Comparison of ENCODE assay signal across 8 mouse cellular contexts in the genomic region with DNA sequence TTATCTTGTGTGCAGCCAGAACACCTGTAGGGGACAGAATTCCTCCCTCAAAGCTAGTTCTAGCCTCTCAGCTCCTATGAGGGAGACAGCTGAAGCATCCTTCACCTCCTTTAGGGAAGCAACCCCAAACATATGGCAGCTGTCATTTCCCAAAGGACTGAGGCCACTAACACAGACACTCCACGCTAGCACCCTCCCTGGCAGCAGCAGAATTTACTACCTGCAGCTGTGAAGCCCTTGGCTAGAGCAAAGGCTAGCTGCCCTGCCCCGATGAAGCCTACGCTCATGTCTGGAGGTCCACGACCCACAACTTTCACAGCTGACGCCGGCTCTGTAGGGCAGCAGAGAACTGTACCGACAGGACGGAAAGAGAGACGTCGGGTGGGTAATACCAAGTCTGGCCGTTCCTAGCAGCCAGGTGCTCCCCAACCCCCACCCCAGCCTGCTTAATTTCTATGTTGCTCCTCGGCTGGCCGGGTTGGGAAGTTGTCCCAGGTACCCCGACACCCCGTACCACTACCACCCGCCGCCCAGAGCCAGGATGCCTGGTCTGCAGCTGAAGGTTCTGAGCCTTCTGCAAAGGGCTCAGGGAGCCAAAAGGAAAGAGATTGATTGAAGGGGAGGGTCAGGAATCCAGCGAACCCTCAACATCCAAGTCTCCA. TPM values are rescaled to one million over a fixed set of nuclear protein-coding genes. Genes with fewer than 3 reads are reported as not detected.
DNase-seq lines count a peak whose midpoint lies in the region; ATAC-seq and TF ChIP-seq lines count a peak whose summit lies in the region.

No protein-coding gene starts in this region.

- peak overlapping the region; percentile 52 for H3K9ac ChIP-seq in hindbrain, postnatal 0 days (replicated peaks; ENCODE audit: low read length)
- peak overlapping the region; percentile 54 for H3K9ac ChIP-seq in midbrain, embryonic 15.5 days

- no peaks in the 10 kb centered on the region for H3K36me3 ChIP-seq in hindbrain, postnatal 0 days (ENCODE audit: insufficient read depth, low read length)
- H3K36me3 ChIP-seq in midbrain, embryonic 15.5 days (replicated peaks): no peaks in the 10 kb centered on the region

- H3K4me1 ChIP-seq in hindbrain, postnatal 0 days (ENCODE audit: insufficient read depth, low read length): peaks cover 11% of the 10 kb centered on the region; the same call in 1 of the 2 replicates
- peaks cover 18% of the 10 kb centered on the region for H3K4me1 ChIP-seq in midbrain, embryonic 15.5 days

- H3K9me3 ChIP-seq in hindbrain, postnatal 0 days (ENCODE audit: low read length): no peaks in the 10 kb centered on the region
- H3K9me3 ChIP-seq in midbrain, embryonic 15.5 days: no peaks in the 10 kb centered on the region

- peak overlapping the region; percentile 43 for H3K4me3 ChIP-seq in hindbrain, postnatal 0 days (ENCODE audit: low read length)
- H3K4me3 ChIP-seq in midbrain, embryonic 15.5 days: peak overlapping the region; percentile 46

- WGBS in hindbrain, postnatal 0 days: 2% methylated on average over 18 of the region's 18 CpGs
- 2% methylated on average over 18 of the region's 18 CpGs for WGBS in midbrain, embryonic 15.5 days

- H3K27ac ChIP-seq in hindbrain, postnatal 0 days: peak overlapping the region; percentile 42; the same call in 1 of the 2 replicates
- peak overlapping the region; percentile 51; the same call in 1 of the 2 replicates for H3K27ac ChIP-seq in midbrain, embryonic 15.5 days

- ATAC-seq in hindbrain, postnatal 0 days: peak; percentile 60
- peak; percentile 72 for ATAC-seq in midbrain, embryonic 15.5 days (replicated peaks)

- peak; percentile 13; the same call in 1 of the 2 replicates for TF ChIP-seq CTCF in hindbrain, postnatal 0 days (IDR thresholded peaks at IDR 0.05; ENCODE audit: low read depth)

- peak; percentile 35 for DNase-seq in adrenal gland, postnatal 10 days
- no peak for DNase-seq in adrenal gland, adult 18-20 months (ENCODE audit: low spot score in 2 of 2)
- peak; percentile 36 for DNase-seq in ovary, postnatal 36 days (ENCODE audit: low spot score)
- DNase-seq in ovary, postnatal 10 days (ENCODE audit: low spot score): no peak
- DNase-seq in hindbrain, postnatal 0 days (ENCODE audit: low spot score): no peak
- no peak for DNase-seq in frontal cortex, postnatal 10 days (ENCODE audit: low spot score in 2 of 2)
- DNase-seq in urinary bladder, postnatal 25 days (ENCODE audit: low spot score): no peak

- H3K4me2 ChIP-seq in hindbrain, postnatal 0 days (ENCODE audit: low read depth, low read length): peak overlapping the region; percentile 75
- peak overlapping the region; percentile 84 for H3K4me2 ChIP-seq in midbrain, embryonic 15.5 days

- no peaks in the 10 kb centered on the region for H3K27me3 ChIP-seq in hindbrain, postnatal 0 days (ENCODE audit: insufficient read depth, low read length)
- peaks cover 10% of the 10 kb centered on the region; the same call in 1 of the 2 replicates for H3K27me3 ChIP-seq in midbrain, embryonic 15.5 days (replicated peaks)

RNA-seq across cellular contexts. Expression of a gene that starts 0.5 kb away (rescaled TPM):
- 1 to 10 TPM; 5.1 to 5.2 TPM for total RNA-seq in adrenal gland, postnatal 10 days (2021)
- total RNA-seq in adrenal gland, adult 18-20 months (2021): 1 to 10 TPM; 1.4 to 2.1 TPM
- 9.0 and 9.3 TPM in 2 replicates for total RNA-seq in hindbrain, postnatal 0 days (2014; rRNA removed)
- polyA plus RNA-seq in hindbrain, postnatal 0 days (2015; fragmentation: Nextera tagmentation; extraction: Ambion mirVana): 13.2 and 13.8 TPM in 2 replicates
- 18.2 and 21.2 TPM in 2 replicates for polyA plus RNA-seq in midbrain, embryonic 15.5 days (2015; fragmentation: Nextera tagmentation; extraction: Ambion mirVana)

RNA-seq across cellular contexts. Expression of a gene that starts 4.9 kb away (rescaled TPM):
- 1 to 10 TPM; 3.2 to 7.6 TPM for total RNA-seq in adrenal gland, postnatal 10 days (2021)
- under 1 TPM in 1 of 2 experiments, not detected in 1; 0.99 TPM for total RNA-seq in adrenal gland, adult 18-20 months (2021)
- total RNA-seq in hindbrain, postnatal 0 days (2014; rRNA removed): 1.4 and 1.5 TPM in 2 replicates
- 1.3 and 1.5 TPM in 2 replicates for polyA plus RNA-seq in hindbrain, postnatal 0 days (2015; fragmentation: Nextera tagmentation; extraction: Ambion mirVana)
- polyA plus RNA-seq in midbrain, embryonic 15.5 days (2015; fragmentation: Nextera tagmentation; extraction: Ambion mirVana): 0.90 and 1.2 TPM in 2 replicates

RNA-seq across cellular contexts. Expression of a gene that starts 9.7 kb away (rescaled TPM):
- 10 to 100 TPM; 41.1 to 46.5 TPM for total RNA-seq in adrenal gland, postnatal 10 days (2021)
- total RNA-seq in adrenal gland, adult 18-20 months (2021): 10 to 100 TPM; 56.3 to 69.3 TPM
- total RNA-seq in hindbrain, postnatal 0 days (2014; rRNA removed): 35.9 and 39.3 TPM in 2 replicates
- polyA plus RNA-seq in hindbrain, postnatal 0 days (2015; fragmentation: Nextera tagmentation; extraction: Ambion mirVana): 36.5 and 38.9 TPM in 2 replicates
- 42.0 and 45.2 TPM in 2 replicates for polyA plus RNA-seq in midbrain, embryonic 15.5 days (2015; fragmentation: Nextera tagmentation; extraction: Ambion mirVana)

RNA-seq across cellular contexts. Expression of a gene that starts 17.9 kb away (rescaled TPM):
- total RNA-seq in adrenal gland, postnatal 10 days (2021): 10 to 100 TPM; 12.4 to 13.3 TPM
- 1 to 10 TPM; 2.8 to 6.6 TPM for total RNA-seq in adrenal gland, adult 18-20 months (2021)
- total RNA-seq in hindbrain, postnatal 0 days (2014; rRNA removed): 6.9 and 10.3 TPM in 2 replicates
- polyA plus RNA-seq in hindbrain, postnatal 0 days (2015; fragmentation: Nextera tagmentation; extraction: Ambion mirVana): 3.0 and 4.1 TPM in 2 replicates
- 1.4 and 1.8 TPM in 2 replicates for polyA plus RNA-seq in midbrain, embryonic 15.5 days (2015; fragmentation: Nextera tagmentation; extraction: Ambion mirVana)

RNA-seq across cellular contexts. Expression of a gene that starts 18.0 kb away (rescaled TPM):
- total RNA-seq in adrenal gland, postnatal 10 days (2021): 10 to 100 TPM; 33.2 to 40.3 TPM
- total RNA-seq in adrenal gland, adult 18-20 months (2021): 10 to 100 TPM; 34.3 to 70.6 TPM
- 30.8 and 32.8 TPM in 2 replicates for total RNA-seq in hindbrain, postnatal 0 days (2014; rRNA removed)
- polyA plus RNA-seq in hindbrain, postnatal 0 days (2015; fragmentation: Nextera tagmentation; extraction: Ambion mirVana): 32.3 and 38.3 TPM in 2 replicates
- polyA plus RNA-seq in midbrain, embryonic 15.5 days (2015; fragmentation: Nextera tagmentation; extraction: Ambion mirVana): 45.8 and 48.2 TPM in 2 replicates

Comparison
In these comparisons a context has a peak if more than half of its experiments do, and no peak if none do; other contexts are left out.
1. DNase-seq: peak in adrenal gland, postnatal 10 days (single experiment) and ovary, postnatal 36 days (single experiment); none in adrenal gland, adult 18-20 months (0 of 2), ovary, postnatal 10 days (single experiment), hindbrain, postnatal 0 days (single experiment), frontal cortex, postnatal 10 days (0 of 2) and urinary bladder, postnatal 25 days (single experiment).